Mouse (Mus musculus): ENCODE data around the gene D630039A03Rik.

DNA sequence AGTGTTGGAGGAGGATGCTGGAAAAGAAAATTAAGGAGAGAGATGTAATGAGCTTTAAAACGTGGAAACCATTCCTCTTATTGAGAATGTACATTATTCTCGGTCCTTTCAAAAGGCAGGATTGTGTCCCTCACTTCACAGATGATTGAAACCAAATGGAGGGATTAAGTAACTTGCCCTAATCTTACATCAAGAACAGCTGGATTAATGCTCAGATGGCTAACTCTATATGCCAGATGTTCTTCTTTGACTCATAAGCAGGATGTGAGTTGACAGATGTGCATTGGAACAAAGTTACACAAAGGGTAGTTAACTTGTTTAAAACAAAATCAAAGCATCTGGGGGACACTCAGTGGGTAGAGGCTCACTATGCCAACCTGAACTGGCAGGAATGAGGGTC, 9.4 kb downstream of the D630039A03Rik start:
- no peak for TF ChIP-seq CTCF (conservative IDR thresholded peaks at IDR 0.05; ENCODE audit: low read length)
- TF ChIP-seq POU5F1 (IDR thresholded peaks at IDR 0.05; ENCODE audit: borderline replicate concordance, low read length) = no peak
- TF ChIP-seq NANOG (IDR thresholded peaks at IDR 0.05; ENCODE audit: borderline replicate concordance, low read length) = no peak
